Mouse (Mus musculus): ENCODE measurements around the gene Ebf1. TPM values are rescaled to one million over a fixed set of nuclear protein-coding genes. Genes with fewer than 3 reads are reported as not detected.
A peak's percentile ranks its signal among the peaks of the same experiment; 100 is the strongest.

Ebf1 gene
- polyA plus RNA-seq, 1 experiment from 2014 or later, result 8.1 TPM

DNA sequence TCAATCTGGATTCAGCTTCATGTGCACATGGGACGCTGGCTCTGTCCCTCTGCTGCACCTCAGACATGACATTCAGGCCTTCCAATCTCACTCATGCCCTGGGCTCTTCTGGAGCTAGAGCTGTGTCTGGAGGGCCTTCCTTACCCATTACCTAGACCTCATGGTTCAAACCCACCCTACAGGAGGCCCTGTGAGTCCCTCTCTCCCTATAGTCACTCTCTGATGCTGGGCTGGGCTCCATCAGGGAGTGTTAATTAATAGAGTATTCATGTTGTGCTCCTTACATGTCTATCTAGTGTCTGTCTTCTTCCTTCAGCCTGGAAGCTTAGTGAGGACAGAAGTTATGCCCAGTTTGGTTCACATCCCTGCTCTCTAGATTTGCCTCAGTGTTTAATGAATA is 88.7 kb downstream of the Ebf1 start:
- Histone ChIP-seq H3K9me3 (no peaks in the 10 kb centered on the region), H3K4me3 (no peak overlapping the region), H3K36me3 (replicated peaks) (no peaks in the 10 kb centered on the region), H3K27me3 (ENCODE audit: poor library complexity, severe bottlenecking) (peaks cover 9% of the 10 kb centered on the region; the same call in 1 of the 2 replicates), H3K27ac (no peak overlapping the region), H3K4me1 (peaks cover 28% of the 10 kb centered on the region)
- 83% methylated on average over 1 of the region's 1 CpGs for WGBS
- no peak for DNase-seq (ENCODE audit: extremely low spot score, low spot score)

- Histone ChIP-seq H3K27ac (no peak overlapping the region), H3K4me1 (peaks cover 23% of the 10 kb centered on the region), H3K9me3 (no peaks in the 10 kb centered on the region), H3K36me3 (replicated peaks) (no peaks in the 10 kb centered on the region), H3K27me3 (ENCODE audit: poor library complexity, severe bottlenecking) (peaks cover 9% of the 10 kb centered on the region; the same call in 1 of the 2 replicates), H3K4me3 (no peak overlapping the region)
- WGBS, result 89% methylated on average over 2 of the region's 2 CpGs
- no peak for DNase-seq (ENCODE audit: extremely low spot score, low spot score)
Measured at GRCm38 (mm10) chr11:44706386-44706785, 89.3 kb downstream of the Ebf1 start.

GRCm38 (mm10) chr11:44707381-44708289 is 90.5 kb downstream of the Ebf1 start:
- H3K9me3 ChIP-seq, result no peaks in the 10 kb centered on the region
- peak overlapping the region; percentile 11 for H3K4me3 ChIP-seq
- DNase-seq (ENCODE audit: extremely low spot score, low spot score), result no peak
- H3K27ac ChIP-seq, result peak overlapping the region; percentile 76
- H3K27me3 ChIP-seq (ENCODE audit: poor library complexity, severe bottlenecking), result peaks cover 8% of the 10 kb centered on the region; the same call in 1 of the 2 replicates
- peaks cover 17% of the 10 kb centered on the region for H3K4me1 ChIP-seq
- H3K36me3 ChIP-seq (replicated peaks), result no peaks in the 10 kb centered on the region
- WGBS, result 9% methylated on average over 13 of the region's 13 CpGs

DNA sequence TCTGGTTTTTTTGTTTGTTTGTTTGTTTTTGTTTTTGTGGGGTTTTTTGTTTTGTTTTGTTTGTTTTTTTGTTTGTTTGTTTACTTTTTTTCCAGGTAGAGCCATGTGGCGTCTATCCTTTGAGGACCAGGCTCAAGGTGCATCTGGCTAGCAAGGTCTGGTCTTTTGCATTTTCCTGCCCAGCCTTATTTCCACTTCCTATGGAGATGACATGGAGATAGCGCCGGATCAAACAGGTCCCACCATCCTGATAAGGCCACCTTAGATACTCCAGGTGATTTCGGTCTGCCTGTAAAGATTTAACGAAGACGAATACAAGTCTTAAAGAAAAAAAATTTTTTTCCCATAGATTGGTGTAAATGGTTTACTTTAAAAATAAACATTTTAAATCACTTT is 91.2 kb downstream of the Ebf1 start:
- Histone ChIP-seq H3K9me3 (no peaks in the 10 kb centered on the region), H3K36me3 (replicated peaks) (no peaks in the 10 kb centered on the region), H3K4me3 (no peak overlapping the region), H3K27ac (0 out of 2 replicates have a peak overlapping the region, but pooled peaks have one; percentile 76), H3K27me3 (ENCODE audit: poor library complexity, severe bottlenecking) (peaks cover 8% of the 10 kb centered on the region; the same call in 1 of the 2 replicates), H3K4me1 (peaks cover 17% of the 10 kb centered on the region)
- no peak for DNase-seq (ENCODE audit: extremely low spot score, low spot score)
- 81% methylated on average over 6 of the region's 6 CpGs for WGBS

GRCm38 (mm10) chr11:44709073-44709618 is 92.0 kb downstream of the Ebf1 start:
- Histone ChIP-seq H3K36me3 (replicated peaks) (no peaks in the 10 kb centered on the region), H3K9me3 (no peaks in the 10 kb centered on the region), H3K4me3 (no peak overlapping the region), H3K4me1 (peaks cover 17% of the 10 kb centered on the region), H3K27me3 (ENCODE audit: poor library complexity, severe bottlenecking) (0 out of 2 replicates have a peak, but pooled peaks cover 5% of the 10 kb centered on the region), H3K27ac (no peak overlapping the region)
- no peak for DNase-seq (ENCODE audit: extremely low spot score, low spot score)

- peaks cover 17% of the 10 kb centered on the region for H3K4me1 ChIP-seq
- 0 out of 2 replicates have a peak, but pooled peaks cover 5% of the 10 kb centered on the region for H3K27me3 ChIP-seq (ENCODE audit: poor library complexity, severe bottlenecking)
- H3K4me3 ChIP-seq, result no peak overlapping the region
- H3K27ac ChIP-seq, result no peak overlapping the region
- no peaks in the 10 kb centered on the region for H3K36me3 ChIP-seq (replicated peaks)
- H3K9me3 ChIP-seq, result no peaks in the 10 kb centered on the region
- 78% methylated on average over 6 of the region's 6 CpGs for WGBS
- DNase-seq (ENCODE audit: extremely low spot score, low spot score), result no peak
Measured at GRCm38 (mm10) chr11:44709869-44710460, 92.8 kb downstream of the Ebf1 start.

DNA sequence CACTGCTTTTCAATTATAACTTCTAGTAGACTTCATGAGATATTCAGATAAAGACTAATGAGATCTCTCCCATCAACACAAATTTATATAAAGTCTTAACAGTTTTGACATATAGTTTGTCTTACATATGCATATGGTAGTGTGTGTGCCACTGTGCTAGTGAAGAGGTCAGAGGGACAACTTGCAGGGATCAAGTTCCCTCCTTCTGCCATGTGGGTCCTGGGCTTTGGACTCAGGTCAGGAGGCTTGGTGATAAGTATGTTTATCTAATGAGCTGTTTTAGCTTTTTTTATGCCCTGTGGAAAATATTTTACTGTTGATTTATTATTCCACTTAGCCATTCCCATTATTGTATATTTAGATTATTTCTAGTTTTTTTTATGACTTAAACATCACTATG is 93.7 kb downstream of the Ebf1 start:
- H3K9me3 ChIP-seq, result no peaks in the 10 kb centered on the region
- no peaks in the 10 kb centered on the region for H3K36me3 ChIP-seq (replicated peaks)
- H3K4me3 ChIP-seq, result no peak overlapping the region
- peaks cover 17% of the 10 kb centered on the region for H3K4me1 ChIP-seq
- H3K27me3 ChIP-seq (ENCODE audit: poor library complexity, severe bottlenecking), result 0 out of 2 replicates have a peak, but pooled peaks cover 5% of the 10 kb centered on the region
- no peak overlapping the region for H3K27ac ChIP-seq
- DNase-seq (ENCODE audit: extremely low spot score, low spot score), result no peak

- H3K4me1 ChIP-seq, result 0 out of 2 replicates have a peak, but pooled peaks cover 5% of the 10 kb centered on the region
- H3K27me3 ChIP-seq (ENCODE audit: poor library complexity, severe bottlenecking), result 0 out of 2 replicates have a peak, but pooled peaks cover 5% of the 10 kb centered on the region
- WGBS, result 94% methylated on average over 5 of the region's 5 CpGs
- H3K36me3 ChIP-seq (replicated peaks), result no peaks in the 10 kb centered on the region
- no peak overlapping the region for H3K27ac ChIP-seq
- no peaks in the 10 kb centered on the region for H3K9me3 ChIP-seq
- no peak for DNase-seq (ENCODE audit: extremely low spot score, low spot score)
- H3K4me3 ChIP-seq, result no peak overlapping the region
Measured at GRCm38 (mm10) chr11:44714188-44714587, 97.1 kb downstream of the Ebf1 start.

DNA sequence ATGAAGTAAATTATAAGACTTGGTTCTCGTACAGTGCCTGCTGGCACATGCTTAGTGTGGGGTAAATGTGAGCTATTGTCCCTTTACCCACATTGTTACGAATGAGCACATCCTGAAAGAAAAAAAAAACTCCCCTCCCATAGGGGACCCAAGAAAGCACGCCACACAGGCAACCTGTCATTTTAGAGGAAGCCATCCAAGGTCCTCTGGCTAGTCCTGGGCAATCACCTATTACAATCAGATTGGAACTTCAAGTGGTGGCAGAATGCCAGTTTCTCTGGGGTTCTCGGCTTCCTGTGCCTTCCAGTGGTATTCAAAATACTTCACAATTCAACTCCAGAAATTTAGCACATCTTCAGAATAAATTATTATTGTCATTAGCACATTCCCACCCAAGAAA is 98.7 kb downstream of the Ebf1 start:
- WGBS, result 81% methylated on average over 4 of the region's 4 CpGs
- Histone ChIP-seq H3K4me3 (no peak overlapping the region), H3K36me3 (replicated peaks) (no peaks in the 10 kb centered on the region), H3K27me3 (ENCODE audit: poor library complexity, severe bottlenecking) (0 out of 2 replicates have a peak, but pooled peaks cover 5% of the 10 kb centered on the region), H3K9me3 (no peaks in the 10 kb centered on the region), H3K4me1 (0 out of 2 replicates have a peak, but pooled peaks cover 5% of the 10 kb centered on the region), H3K27ac (no peak overlapping the region)
- no peak for DNase-seq (ENCODE audit: extremely low spot score, low spot score)

- H3K4me3 ChIP-seq, result no peak overlapping the region
- no peak for DNase-seq (ENCODE audit: extremely low spot score, low spot score)
- H3K4me1 ChIP-seq, result 0 out of 2 replicates have a peak, but pooled peaks cover 5% of the 10 kb centered on the region
- no peak overlapping the region for H3K27ac ChIP-seq
- H3K36me3 ChIP-seq (replicated peaks), result no peaks in the 10 kb centered on the region
- H3K27me3 ChIP-seq (ENCODE audit: poor library complexity, severe bottlenecking), result 0 out of 2 replicates have a peak, but pooled peaks cover 5% of the 10 kb centered on the region
- no peaks in the 10 kb centered on the region for H3K9me3 ChIP-seq
- 81% methylated on average over 6 of the region's 6 CpGs for WGBS
Measured at GRCm38 (mm10) chr11:44716928-44717327, 99.8 kb downstream of the Ebf1 start.

- no peak for DNase-seq (ENCODE audit: extremely low spot score, low spot score)
- Histone ChIP-seq H3K27ac (no peak overlapping the region), H3K4me1 (0 out of 2 replicates have a peak, but pooled peaks cover 5% of the 10 kb centered on the region), H3K9me3 (no peaks in the 10 kb centered on the region), H3K4me3 (no peak overlapping the region), H3K27me3 (ENCODE audit: poor library complexity, severe bottlenecking) (0 out of 2 replicates have a peak, but pooled peaks cover 5% of the 10 kb centered on the region), H3K36me3 (replicated peaks) (no peaks in the 10 kb centered on the region)
- WGBS, result 88% methylated on average over 7 of the region's 7 CpGs
Measured at GRCm38 (mm10) chr11:44717636-44718035, 100.5 kb downstream of the Ebf1 start.

- Histone ChIP-seq H3K27ac (no peak overlapping the region), H3K9me3 (no peaks in the 10 kb centered on the region), H3K27me3 (ENCODE audit: poor library complexity, severe bottlenecking) (no peaks in the 10 kb centered on the region), H3K4me3 (no peak overlapping the region), H3K36me3 (replicated peaks) (no peaks in the 10 kb centered on the region), H3K4me1 (0 out of 2 replicates have a peak, but pooled peaks cover 5% of the 10 kb centered on the region)
- WGBS, result 92% methylated on average over 4 of the region's 4 CpGs
- no peak for DNase-seq (ENCODE audit: extremely low spot score, low spot score)
Measured at GRCm38 (mm10) chr11:44721976-44722375, 104.9 kb downstream of the Ebf1 start.

All from forebrain, embryonic 10.5 days (tissue).